Comparison of ENCODE assay signal across 9 mouse cellular contexts in the genomic region with DNA sequence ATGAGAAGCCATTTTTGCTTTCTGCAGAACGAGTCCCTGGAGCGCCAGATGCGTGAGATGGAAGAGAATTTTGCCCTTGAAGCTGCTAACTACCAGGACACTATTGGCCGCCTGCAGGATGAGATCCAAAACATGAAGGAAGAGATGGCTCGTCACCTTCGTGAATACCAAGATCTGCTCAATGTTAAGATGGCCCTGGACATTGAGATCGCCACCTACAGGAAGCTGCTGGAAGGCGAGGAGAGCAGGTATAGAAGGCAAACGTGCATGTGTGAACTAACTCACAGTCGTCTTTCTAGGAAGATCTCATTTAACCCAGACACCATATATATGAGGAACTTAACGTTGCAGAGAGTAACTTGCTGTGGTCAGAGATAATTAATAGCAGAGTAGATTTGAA. TPM values are rescaled to one million over a fixed set of nuclear protein-coding genes. Genes with fewer than 3 reads are reported as not detected.
DNase-seq lines count a peak whose midpoint lies in the region; ATAC-seq and TF ChIP-seq lines count a peak whose summit lies in the region.
"Had no signal": no experiment of that assay in that cellular context is flagged by ENCODE, and none has a peak within 500 bp of the region (broad histone marks: within the 10 kb centered on the region; RNA-seq: fewer than 3 reads in every experiment).

No protein-coding gene starts in this region.

- H3K27ac ChIP-seq in heart, embryonic 11.5 days (ENCODE audit: low read depth, low read length), result no peak overlapping the region
- no peak overlapping the region for H3K27ac ChIP-seq in spleen, adult 2 months (ENCODE audit: insufficient read depth, low read length)
- no peak overlapping the region for H3K27ac ChIP-seq in heart, postnatal 0 days (ENCODE audit: low read depth)
- H3K27ac ChIP-seq: limb, embryonic 12.5 days had no signal

- peaks cover 36% of the 10 kb centered on the region for H3K36me3 ChIP-seq in heart, embryonic 11.5 days (ENCODE audit: control insufficient read depth, insufficient read depth, low read length)
- peaks cover 41% of the 10 kb centered on the region for H3K36me3 ChIP-seq in spleen, adult 2 months (ENCODE audit: control insufficient read depth, insufficient read depth, low read length)
- H3K36me3 ChIP-seq in heart, postnatal 0 days (replicated peaks; ENCODE audit: control insufficient read depth, insufficient read depth, low read length), result peaks cover 62% of the 10 kb centered on the region

- peak; percentile 15 to 47 for DNase-seq in heart, adult 18-20 months
- peak in 1 of 2 experiments; percentile 26 for DNase-seq in spleen, adult 2 months (ENCODE audit: low read depth in 1 of 2, low spot score in 2 of 2)
- DNase-seq in spleen, adult 12 weeks (ENCODE audit: low spot score), result no peak
- no peak for DNase-seq in heart, postnatal 0 days (ENCODE audit: low spot score)
- DNase-seq in yolk sac, embryonic 10.5 days (ENCODE audit: low spot score), result peak; percentile 12
- DNase-seq in adrenal gland, adult 18-20 months (ENCODE audit: low spot score in 2 of 2), result no peak
- no peak for DNase-seq in cerebellum, adult 8-10 months

- no peak for TF ChIP-seq EP300 in heart, postnatal 0 days (IDR thresholded peaks at IDR 0.05; ENCODE audit: low read depth)

- ATAC-seq in heart, embryonic 11.5 days (replicated peaks; ENCODE audit: insufficient number of reproducible peaks, low FRiP score, low TSS enrichment), result no peak
- no peak for ATAC-seq in heart, postnatal 0 days (ENCODE audit: insufficient read depth, low read depth)

- no peak overlapping the region for H3K4me2 ChIP-seq in heart, embryonic 11.5 days
- H3K4me2 ChIP-seq in heart, postnatal 0 days (ENCODE audit: low read depth, low read length), result peak overlapping the region; percentile 48; the same call in 1 of the 2 replicates
- H3K4me2 ChIP-seq: limb, embryonic 12.5 days had no signal

- H3K4me1 ChIP-seq in heart, embryonic 11.5 days (ENCODE audit: control insufficient read depth, insufficient read depth, low read length), result 0 out of 2 replicates have a peak, but pooled peaks cover 3% of the 10 kb centered on the region
- peaks cover 5% of the 10 kb centered on the region for H3K4me1 ChIP-seq in spleen, adult 2 months (ENCODE audit: control insufficient read depth, insufficient read depth, insufficient read length)
- peaks cover 4% of the 10 kb centered on the region; the same call in 1 of the 2 replicates for H3K4me1 ChIP-seq in heart, postnatal 0 days (ENCODE audit: control insufficient read depth, insufficient read depth)

- TF ChIP-seq CTCF in spleen, adult 2 months (IDR thresholded peaks at IDR 0.05; ENCODE audit: extremely low read depth, insufficient read depth, insufficient read length, insufficient replicate concordance), result peak; percentile 37; the same call in 1 of the 2 replicates
- TF ChIP-seq CTCF in heart, postnatal 0 days (IDR thresholded peaks at IDR 0.05; ENCODE audit: low read depth), result peak; percentile 46

- no peak for TF ChIP-seq POLR2A in spleen, adult 2 months (IDR thresholded peaks at IDR 0.05; ENCODE audit: low read depth, low read length)

- 62% methylated on average over 11 of the region's 11 CpGs for WGBS in heart, embryonic 11.5 days (ENCODE audit: insufficient replicate concordance)
- WGBS in spleen, adult 2 months, result 65% methylated on average over 11 of the region's 11 CpGs
- 49% methylated on average over 11 of the region's 11 CpGs for WGBS in heart, postnatal 0 days

- H3K4me3 ChIP-seq in heart, embryonic 11.5 days (ENCODE audit: low read depth, low read length), result no peak overlapping the region
- no peak overlapping the region for H3K4me3 ChIP-seq in spleen, adult 2 months (ENCODE audit: extremely low read depth, insufficient read depth, insufficient read length)
- peak overlapping the region; percentile 4; the same call in 1 of the 2 replicates for H3K4me3 ChIP-seq in heart, postnatal 0 days (ENCODE audit: low read depth, low read length)
- H3K4me3 ChIP-seq: limb, embryonic 12.5 days had no signal

- H3K27me3 ChIP-seq in heart, embryonic 11.5 days (ENCODE audit: control insufficient read depth, insufficient read depth, low read length), result no peaks in the 10 kb centered on the region
- no peaks in the 10 kb centered on the region for H3K27me3 ChIP-seq in spleen, adult 2 months (ENCODE audit: control insufficient read depth, insufficient read depth, low read length)
- H3K27me3 ChIP-seq in heart, postnatal 0 days (ENCODE audit: control insufficient read depth, insufficient read depth, low read length), result no peaks in the 10 kb centered on the region
- H3K27me3 ChIP-seq: limb, embryonic 12.5 days had no signal

- no peak overlapping the region for H3K9ac ChIP-seq in heart, embryonic 11.5 days (ENCODE audit: low read depth, low read length)
- no peak overlapping the region for H3K9ac ChIP-seq in heart, postnatal 0 days (replicated peaks; ENCODE audit: low read depth, low read length)
- H3K9ac ChIP-seq: limb, embryonic 12.5 days had no signal

- no peaks in the 10 kb centered on the region for H3K9me3 ChIP-seq in heart, embryonic 11.5 days (replicated peaks; ENCODE audit: control insufficient read depth, low read length)
- no peaks in the 10 kb centered on the region for H3K9me3 ChIP-seq in heart, postnatal 0 days (replicated peaks; ENCODE audit: control insufficient read depth, low read length)
- H3K9me3 ChIP-seq: limb, embryonic 12.5 days had no signal

RNA-seq across cellular contexts. Expression of gene Vim, which starts 6.3 kb away (rescaled TPM):
- total RNA-seq in heart, adult 18-20 months (2021), result 100 to 1,000 TPM; 296 to 301 TPM
- 867 and 947 TPM in 2 replicates for polyA plus RNA-seq in heart, embryonic 11.5 days (2014; fragmentation: Nextera tagmentation; extraction: Ambion mirVana)
- polyA plus RNA-seq in spleen, adult 2 months (2012; rRNA removed), result 718 and 867 TPM in 2 replicates
- total RNA-seq in heart, postnatal 0 days (2014; rRNA removed; ENCODE audit: low replicate concordance), result 2,529 and 2,768 TPM in 2 replicates
- 696 and 707 TPM in 2 replicates for polyA plus RNA-seq in heart, postnatal 0 days (2015; fragmentation: Nextera tagmentation; extraction: Ambion mirVana)
- total RNA-seq in adrenal gland, adult 18-20 months (2021), result 100 to 1,000 TPM; 152 to 479 TPM

RNA-seq across cellular contexts. Expression of gene Trdmt1, which starts 35.5 kb away (rescaled TPM):
- 1 to 10 TPM; 5.2 to 6.7 TPM for total RNA-seq in heart, adult 18-20 months (2021)
- polyA plus RNA-seq in heart, embryonic 11.5 days (2014; fragmentation: Nextera tagmentation; extraction: Ambion mirVana), result 8.2 and 9.0 TPM in 2 replicates
- polyA plus RNA-seq in spleen, adult 2 months (2012; rRNA removed), result 1.1 and 1.2 TPM in 2 replicates
- total RNA-seq in heart, postnatal 0 days (2014; rRNA removed; ENCODE audit: low replicate concordance), result 5.7 and 19.0 TPM in 2 replicates
- polyA plus RNA-seq in heart, postnatal 0 days (2015; fragmentation: Nextera tagmentation; extraction: Ambion mirVana), result 9.3 and 10.3 TPM in 2 replicates
- 1 to 10 TPM; 2.8 to 3.2 TPM for total RNA-seq in adrenal gland, adult 18-20 months (2021)

Comparison
In these comparisons a context has a peak if more than half of its experiments do, and no peak if none do; other contexts are left out.
1. DNase-seq: peak in heart, adult 18-20 months (2 of 2) and yolk sac, embryonic 10.5 days (single experiment); none in spleen, adult 12 weeks (single experiment), heart, postnatal 0 days (single experiment), adrenal gland, adult 18-20 months (0 of 2) and cerebellum, adult 8-10 months (single experiment).